Mouse (Mus musculus) neural tube, embryonic 11.5 days (tissue): ENCODE measurements at regions not wholly inside any gene's neighbourhood (a gene's known extent, or its start where the extent isn't known, plus 50 kb on each side); places are given as distances from the start of the nearest gene placed in this dataset.
"Not testable (repeated sequence)": the region's sequence is repeated elsewhere in the genome, so short reads cannot be mapped to it uniquely, and the experiment has no call there.

Source experiments
- ATAC-seq: fragments of 200-750 bp; cut with Nextera tagmentation; 2 replicates; pipeline ENCODE4 v1.8.0; 2017; ENCODE audit warnings: moderate number of reproducible peaks, mild to moderate bottlenecking, moderate TSS enrichment, moderate library complexity; ENCODE audit not compliant: insufficient read depth, low FRiP score, low TSS enrichment
- DNase-seq: peaks from one replicate; pipeline ENCODE4 v3.0.0-alpha.2; 2015; ENCODE audit warnings: low spot score
- H3K27ac ChIP-seq: fragments of 300-500 bp; sonication (generic); 2 replicates; pipeline ENCODE4 v1.5.1; 2014; ENCODE audit warnings: low read depth, mild to moderate bottlenecking, low read length
- H3K27me3 ChIP-seq: fragments of 300-500 bp; sonication (generic); 2 replicates; pipeline ENCODE4 v1.6.1; 2014; ENCODE audit warnings: mild to moderate bottlenecking, low read length, mixed read lengths; ENCODE audit not compliant: control insufficient read depth, insufficient read depth
- H3K36me3 ChIP-seq: fragments of 300-500 bp; sonication (generic); 2 replicates; pipeline ENCODE4 v1.6.1; 2014; ENCODE audit warnings: mild to moderate bottlenecking, low read length, moderate library complexity, mixed read lengths; ENCODE audit not compliant: control insufficient read depth, insufficient read depth
- H3K4me1 ChIP-seq: fragments of 300-500 bp; sonication (generic); 2 replicates; pipeline ENCODE4 v1.6.1; 2014; ENCODE audit warnings: low read length, mixed read lengths; ENCODE audit not compliant: control insufficient read depth, insufficient read depth
- H3K4me2 ChIP-seq: fragments of 300-500 bp; sonication (generic); 2 replicates; pipeline ENCODE4 v1.6.1; 2014; ENCODE audit warnings: low read depth, mild to moderate bottlenecking, moderate library complexity
- H3K4me3 ChIP-seq: fragments of 300-500 bp; sonication (generic); 2 replicates; pipeline ENCODE4 v1.5.1; 2014; ENCODE audit warnings: low read depth, low read length
- H3K9ac ChIP-seq: fragments of 300-500 bp; sonication (generic); 2 replicates; pipeline ENCODE4 v1.6.1; 2014; ENCODE audit warnings: mild to moderate bottlenecking, low read length
- H3K9me3 ChIP-seq: fragments of 300-500 bp; sonication (generic); 2 replicates; pipeline ENCODE4 v1.6.1; 2016; ENCODE audit warnings: low read length; ENCODE audit not compliant: control insufficient read depth
- WGBS: fragments of 180-500 bp; shearing (Covaris S2); extraction: QIAGEN DNeasy Blood & Tissue Kit; methylation state at CpG from one replicate; pipeline ENCODE4 v1.1.7; 2014; 5-methylcytosine and 5-hydroxymethylcytosine counted together

DNA sequence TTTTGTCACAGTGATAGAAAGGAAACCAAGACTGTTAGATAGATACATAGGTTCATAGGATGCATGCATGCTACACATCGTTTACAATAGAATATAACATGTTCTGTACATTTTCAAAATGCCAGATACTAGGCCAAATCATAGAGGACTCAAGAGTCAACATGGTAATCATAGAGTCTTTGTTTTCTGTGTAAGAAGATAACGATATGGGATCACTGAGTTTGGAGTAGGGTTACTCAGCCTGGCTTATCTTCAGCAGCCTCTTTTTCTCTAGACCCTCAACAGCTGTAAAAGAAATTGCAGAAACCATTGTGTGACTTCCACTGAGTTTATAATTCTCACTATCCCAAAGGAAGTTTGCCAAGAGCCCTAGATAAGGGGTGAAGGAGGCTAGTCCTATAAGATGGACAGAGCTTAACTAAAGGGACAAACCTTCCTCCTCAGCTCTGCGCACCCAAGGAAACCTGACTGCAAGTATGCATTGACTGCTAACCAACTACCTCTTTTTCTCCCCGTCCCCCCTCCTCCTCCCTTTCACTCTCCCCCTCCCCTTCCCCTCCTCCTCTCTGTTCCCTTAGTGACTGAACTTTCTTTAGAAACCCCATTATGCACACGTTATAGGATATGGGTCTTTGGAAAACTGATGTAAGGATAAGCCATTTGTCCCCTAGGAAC lies 160.8 kb downstream of the Stard3nl start:
- WGBS, result 76% methylated on average over 5 of the region's 5 CpGs
- Histone ChIP-seq H3K4me1 (no peaks in the 10 kb centered on the region), H3K27me3 (no peaks in the 10 kb centered on the region), H3K4me2 (no peak overlapping the region), H3K4me3 (no peak overlapping the region), H3K27ac (no peak overlapping the region), H3K9me3 (no peaks in the 10 kb centered on the region), H3K36me3 (no peaks in the 10 kb centered on the region), H3K9ac (no peak overlapping the region)
- ATAC-seq (no peak), DNase-seq (no peak)

DNA sequence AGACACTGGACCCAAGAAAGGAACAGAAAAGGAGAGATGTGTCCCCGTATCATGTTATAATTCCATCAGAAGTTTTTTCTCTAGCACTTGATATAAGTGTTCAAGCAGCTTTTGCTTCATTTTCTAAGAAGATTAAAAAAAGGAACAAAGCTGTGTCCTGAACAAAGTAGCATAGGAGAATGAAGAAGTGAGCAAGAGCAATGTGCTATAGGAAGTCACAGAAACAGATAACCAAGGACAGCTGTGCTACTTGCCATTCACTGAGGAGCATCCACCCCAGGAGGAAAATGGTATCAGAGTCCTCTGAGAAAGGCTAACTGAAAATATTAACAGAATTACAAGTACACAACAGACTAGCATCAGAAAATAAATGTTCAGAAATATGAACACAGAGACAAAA lies 175.6 kb downstream of the Stard3nl start:
- ATAC-seq, H3K9me3 ChIP-seq, H3K4me1 ChIP-seq, H3K9ac ChIP-seq, H3K27me3 ChIP-seq, H3K4me2 ChIP-seq, H3K4me3 ChIP-seq, H3K27ac ChIP-seq, DNase-seq, H3K36me3 ChIP-seq: not testable (repeated sequence)
- 93% methylated on average over 1 of the region's 1 CpGs for WGBS

DNA sequence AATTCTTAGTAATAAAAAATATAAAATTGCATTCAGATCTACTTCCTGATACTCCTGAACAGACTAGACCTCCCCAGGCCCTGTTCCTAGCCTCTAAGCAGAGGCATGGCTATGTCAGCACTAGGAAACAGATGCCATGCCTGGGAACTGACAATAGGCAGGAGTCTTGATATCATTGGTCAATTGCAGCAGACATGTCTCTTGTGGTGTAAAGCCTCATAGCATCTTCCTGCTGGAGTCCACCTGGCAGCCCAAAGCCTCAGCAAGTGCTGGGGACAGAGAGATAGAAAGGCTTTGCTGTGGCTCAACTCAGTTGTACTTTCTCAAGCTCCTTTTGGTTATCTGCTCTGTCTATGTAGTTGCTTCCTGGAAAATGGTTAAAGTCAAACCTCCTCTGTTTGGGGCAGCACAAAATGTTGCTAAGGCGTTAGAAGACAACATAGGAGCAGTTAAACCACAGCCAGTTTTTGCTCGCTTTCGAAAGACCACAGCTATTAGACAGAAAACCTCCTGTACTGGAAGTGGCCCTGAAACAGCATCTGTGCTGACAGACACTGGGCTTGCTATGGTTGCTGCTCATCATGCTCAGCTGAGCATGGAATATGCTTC lies 176.1 kb downstream of the Stard3nl start:
- not testable (repeated sequence) for ATAC-seq, H3K27ac ChIP-seq, DNase-seq, H3K9me3 ChIP-seq, H3K9ac ChIP-seq, H3K4me1 ChIP-seq, H3K36me3 ChIP-seq, H3K27me3 ChIP-seq, H3K4me2 ChIP-seq, H3K4me3 ChIP-seq
- WGBS, result 92% methylated on average over 3 of the region's 3 CpGs

DNA sequence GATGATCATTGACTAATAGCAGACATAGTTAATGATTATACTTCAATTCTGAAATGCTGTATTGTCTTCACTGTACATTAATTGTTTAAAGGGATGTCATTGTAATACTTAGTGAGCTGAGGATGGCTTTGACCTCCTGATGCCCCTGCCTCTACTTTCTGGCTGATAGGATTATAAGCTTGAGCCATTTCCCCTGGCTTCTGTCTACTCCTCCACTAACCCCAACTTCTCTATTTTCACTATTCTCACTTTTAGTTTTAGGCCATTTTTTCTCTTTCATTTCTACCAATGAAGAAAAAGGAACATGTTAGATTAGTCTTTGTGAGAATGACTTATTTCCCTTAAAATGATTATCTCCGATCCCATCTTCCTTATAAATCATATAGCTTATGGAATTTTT lies 190.9 kb downstream of the Stard3nl start:
- Histone ChIP-seq H3K9me3 (no peaks in the 10 kb centered on the region), H3K27me3 (no peaks in the 10 kb centered on the region), H3K9ac (no peak overlapping the region), H3K27ac (no peak overlapping the region), H3K36me3 (no peaks in the 10 kb centered on the region), H3K4me3 (no peak overlapping the region), H3K4me1 (no peaks in the 10 kb centered on the region), H3K4me2 (no peak overlapping the region)
- ATAC-seq (no peak), DNase-seq (no peak)
- 95% methylated on average over 1 of the region's 1 CpGs for WGBS

DNA sequence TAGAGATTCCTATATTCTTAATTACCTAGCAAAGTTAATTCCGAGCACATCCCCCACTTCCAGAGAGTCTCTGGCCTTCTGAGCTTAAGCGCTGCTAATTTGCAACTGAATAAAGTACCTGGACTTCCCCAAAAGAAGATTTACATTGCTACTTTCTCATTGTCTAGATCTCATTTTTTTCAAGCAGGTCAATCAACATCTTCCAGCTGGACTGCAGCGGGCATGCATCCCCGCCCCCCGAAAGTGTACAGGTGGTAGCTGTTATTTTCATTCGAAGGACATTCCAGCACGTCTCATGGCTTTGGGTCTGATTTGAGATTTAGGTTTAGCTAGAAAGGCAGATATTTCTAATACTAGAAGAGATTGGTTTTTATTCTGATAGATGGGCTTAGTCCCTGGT lies 193.3 kb downstream of the Stard3nl start:
- DNase-seq, ATAC-seq, H3K36me3 ChIP-seq, H3K27me3 ChIP-seq, H3K9me3 ChIP-seq, H3K4me2 ChIP-seq, H3K27ac ChIP-seq, H3K4me1 ChIP-seq, H3K4me3 ChIP-seq, H3K9ac ChIP-seq: not testable (repeated sequence)
- 85% methylated on average over 7 of the region's 7 CpGs for WGBS
